Mouse (Mus musculus) C2C12 (cell line): ENCODE measurements around the gene Zfp810. TPM values are rescaled to one million over a fixed set of nuclear protein-coding genes. Genes with fewer than 3 reads are reported as not detected.

Source experiments
- H3K27me3 ChIP-seq: one replicate; pipeline ENCODE4 v1.6.1; 2011; ENCODE audit not compliant: control insufficient read depth, insufficient read depth, insufficient read length
- H3K36me3 ChIP-seq: one replicate; pipeline ENCODE4 v1.6.1; 2011; ENCODE audit not compliant: control insufficient read depth, insufficient read depth
- H3K4me3 ChIP-seq: one replicate; pipeline ENCODE4 v1.5.1; 2011; ENCODE audit warnings: mild to moderate bottlenecking, control low read depth; ENCODE audit not compliant: poor library complexity, insufficient read depth, severe bottlenecking
- H3K79me2 ChIP-seq: one replicate; pipeline ENCODE4 v1.6.1; 2011; ENCODE audit not compliant: control insufficient read depth, insufficient read depth
- H3K79me3 ChIP-seq: one replicate; pipeline ENCODE4 v1.6.1; 2011; ENCODE audit warnings: low read depth, control low read depth
- H3ac ChIP-seq: one replicate; pipeline ENCODE3; 2011; ENCODE audit warnings: low read depth; ENCODE audit not compliant: control insufficient read depth, insufficient read length
- CEBPB ChIP-seq: IDR thresholded peaks from one replicate; pipeline ENCODE4 v1.6.1; 2011; ENCODE audit warnings: low read depth, mild to moderate bottlenecking, control low read depth, moderate library complexity
- CTCF ChIP-seq: IDR thresholded peaks from one replicate; pipeline ENCODE4 v1.5.1; 2011; ENCODE audit not compliant: control insufficient read depth, insufficient read depth, insufficient read length
- FOSL1 ChIP-seq: IDR thresholded peaks from one replicate; pipeline ENCODE4 v1.8.0; 2011; ENCODE audit warnings: mild to moderate bottlenecking, low read length; ENCODE audit not compliant: poor library complexity, insufficient read depth, severe bottlenecking
- MAX ChIP-seq: IDR thresholded peaks from one replicate; pipeline ENCODE4 v1.6.1; 2011; ENCODE audit warnings: mild to moderate bottlenecking, control low read depth
- MYOD1 ChIP-seq: IDR thresholded peaks from one replicate; pipeline ENCODE4 v1.6.1; 2011; ENCODE audit warnings: low read depth; ENCODE audit not compliant: control insufficient read depth, insufficient read length
- MYOG ChIP-seq: IDR thresholded peaks from one replicate; pipeline ENCODE4 v1.6.1; 2011; ENCODE audit not compliant: control insufficient read depth, insufficient read length; ENCODE audit errors: extremely low read depth
- USF1 ChIP-seq: IDR thresholded peaks from one replicate; pipeline ENCODE4 v1.6.1; 2011; ENCODE audit warnings: low read depth, mild to moderate bottlenecking, control low read depth, moderate library complexity
- long read RNA-seq, 2 experiments: library from polyadenylated mRNA; unstranded; transcript quantifications; one replicate each; pipeline ENCODE4 v2.0.0; 2019 to 2020
- polyA plus RNA-seq: library from polyadenylated mRNA; unstranded; fragments of >200 nt; fragmentation: generic; extraction: Trizol; gene quantifications from one replicate; pipeline ENCODE4 v1.2.1, GENCODE M21; 2012; ENCODE audit warnings: missing spikeins

Zfp810 gene
- 1.5 TPM for polyA plus RNA-seq
- long read RNA-seq, experiment 1, transcript Zfp810-201 (8 exons, 3,238 nt), result major isoform, 6 of 11 reads
- long read RNA-seq, experiment 1, partial matches to known transcripts, result 0 of 11 reads
- long read RNA-seq, experiment 1, other reads (novel, unspliced or antisense), result 5 of 11 reads
- long read RNA-seq, experiment 2, transcript Zfp810-203 (7 exons, 822 nt), result major isoform, 11 of 29 reads
- long read RNA-seq, experiment 2, transcript Zfp810-201 (8 exons, 3,238 nt), result minor isoform, 6 of 29 reads
- long read RNA-seq, experiment 2, partial matches to known transcripts, result 0 of 29 reads
- long read RNA-seq, experiment 2, other reads (novel, unspliced or antisense), result 12 of 29 reads

GRCm38 (mm10) chr9:22307156-22307919, at the start of gene Zfp810:
Gene Zfp810, minus strand, starts transcription at chr9:22307648.
- TF ChIP-seq USF1, result no peak
- TF ChIP-seq MYOG, result no peak
- TF ChIP-seq CEBPB, result no peak
- no peak for TF ChIP-seq MYOD1
- no peak for TF ChIP-seq FOSL1
- H3ac ChIP-seq, result peak within 1 kb of the TSS; percentile 47
- no peaks in the 10 kb centered on the region for H3K27me3 ChIP-seq
- H3K36me3 ChIP-seq, result no peaks in the 10 kb centered on the region
- H3K4me3 ChIP-seq, result peak within 1 kb of the TSS; percentile 64
- H3K79me3 ChIP-seq, result no peaks in the 10 kb centered on the region
- H3K79me2 ChIP-seq, result no peaks in the 10 kb centered on the region

- no peak overlapping the region for H3ac ChIP-seq
- peaks cover 5% of the 10 kb centered on the region for H3K79me3 ChIP-seq
- H3K27me3 ChIP-seq, result no peaks in the 10 kb centered on the region
- peaks cover 99% of the 10 kb centered on the region for H3K36me3 ChIP-seq
- TF ChIP-seq CEBPB (no peak), MYOG (no peak), CTCF (no peak), MYOD1 (no peak), FOSL1 (no peak), MAX (no peak), USF1 (no peak)
- no peaks in the 10 kb centered on the region for H3K79me2 ChIP-seq
- no peak overlapping the region for H3K4me3 ChIP-seq
Observed at GRCm38 (mm10) chr9:22355919-22356318, 48.5 kb upstream of the Zfp810 start.

GRCm38 (mm10) chr9:22353901-22354300, 46.5 kb upstream of the Zfp810 start:
- H3K79me3 ChIP-seq, result peaks cover 3% of the 10 kb centered on the region
- no peaks in the 10 kb centered on the region for H3K27me3 ChIP-seq
- no peak overlapping the region for H3ac ChIP-seq
- no peaks in the 10 kb centered on the region for H3K79me2 ChIP-seq
- H3K36me3 ChIP-seq, result peaks cover 99% of the 10 kb centered on the region
- TF ChIP-seq MYOD1 (no peak), MYOG (no peak), USF1 (no peak)
- H3K4me3 ChIP-seq, result no peak overlapping the region

DNA sequence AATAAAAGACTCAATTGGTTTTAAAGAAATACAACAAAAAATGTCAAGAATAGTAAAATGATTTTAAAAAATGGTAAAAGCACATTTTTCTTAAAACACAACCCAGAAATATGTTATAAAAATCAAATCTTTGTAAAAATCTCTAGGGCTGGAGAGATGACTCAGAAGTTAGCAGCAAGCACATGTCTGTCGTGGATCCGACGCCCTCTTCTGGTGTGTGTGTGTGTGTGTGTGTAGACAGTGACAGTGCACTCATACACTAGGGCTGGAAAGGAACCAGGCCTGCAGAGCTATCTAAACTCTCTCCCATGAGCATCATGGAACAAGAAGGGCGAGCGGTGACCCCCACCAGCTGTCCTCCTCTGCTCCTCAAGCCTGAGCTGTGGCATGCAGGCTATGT, 46.0 kb upstream of the Zfp810 start:
- H3K36me3 ChIP-seq, result peaks cover 99% of the 10 kb centered on the region
- no peak overlapping the region for H3ac ChIP-seq
- H3K27me3 ChIP-seq, result no peaks in the 10 kb centered on the region
- TF ChIP-seq MYOD1 (no peak), MAX (no peak)
- peaks cover 5% of the 10 kb centered on the region for H3K79me3 ChIP-seq
- no peak overlapping the region for H3K4me3 ChIP-seq
- no peaks in the 10 kb centered on the region for H3K79me2 ChIP-seq

DNA sequence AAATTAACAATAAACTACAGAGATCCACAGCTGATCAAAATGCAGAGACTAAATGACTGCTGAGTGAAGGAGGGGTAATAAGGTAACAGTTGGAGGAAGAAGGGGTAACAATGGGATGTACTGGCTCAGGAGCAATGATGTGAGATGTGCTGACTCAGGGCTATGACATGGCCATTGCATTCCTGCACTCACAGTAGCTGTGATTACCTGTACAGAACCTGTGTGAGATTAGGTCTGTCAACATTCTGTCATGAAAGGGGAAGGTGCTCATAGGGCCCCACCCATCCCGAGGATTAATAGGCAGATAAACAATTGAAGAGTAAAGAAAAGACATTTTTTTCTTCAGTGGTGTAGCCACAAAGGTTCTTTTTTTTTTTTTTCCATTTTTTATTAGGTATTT, 32.9 kb upstream of the Zfp810 start:
- H3K36me3 ChIP-seq, result peaks cover 87% of the 10 kb centered on the region
- no peaks in the 10 kb centered on the region for H3K27me3 ChIP-seq
- H3K79me3 ChIP-seq, result peaks cover 2% of the 10 kb centered on the region
- no peaks in the 10 kb centered on the region for H3K79me2 ChIP-seq
- no peak overlapping the region for H3ac ChIP-seq
- TF ChIP-seq USF1 (no peak), MYOG (no peak), CEBPB (no peak), MAX (no peak), CTCF (no peak)
- H3K4me3 ChIP-seq, result no peak overlapping the region

DNA sequence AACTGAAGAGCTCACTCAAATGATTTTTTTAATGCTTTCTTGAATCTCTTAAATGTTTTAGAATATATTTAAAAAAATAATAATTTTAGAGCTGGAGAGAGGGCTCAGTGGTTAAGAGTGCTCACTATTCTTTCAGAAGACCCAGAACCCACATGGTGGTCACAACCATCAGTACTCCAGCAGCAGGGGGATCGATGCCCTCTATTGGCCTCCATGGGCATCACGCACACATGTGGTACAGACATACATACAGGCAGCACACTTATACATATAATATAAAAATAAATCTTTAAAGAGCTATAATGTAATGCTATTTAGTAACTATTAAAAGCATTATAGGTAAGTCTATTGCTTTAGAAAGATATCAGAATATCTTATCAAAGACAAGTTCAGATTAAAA, 29.8 kb upstream of the Zfp810 start:
- Histone ChIP-seq H3K79me3 (peaks cover 2% of the 10 kb centered on the region), H3K4me3 (no peak overlapping the region), H3K27me3 (no peaks in the 10 kb centered on the region), H3K36me3 (peaks cover 89% of the 10 kb centered on the region), H3K79me2 (no peaks in the 10 kb centered on the region), H3ac (no peak overlapping the region)
- TF ChIP-seq FOSL1 (no peak), USF1 (no peak), MYOG (no peak), CTCF (no peak), MYOD1 (no peak), MAX (no peak), CEBPB (no peak)
